Mouse (Mus musculus) thymus, adult 2 months (tissue): ENCODE measurements around the gene Sorbs1. TPM values are rescaled to one million over a fixed set of nuclear protein-coding genes. Genes with fewer than 3 reads are reported as not detected.
A peak's percentile ranks its signal among the peaks of the same experiment; 100 is the strongest.

Experiments used
- DNase-seq: peaks from one replicate; pipeline ENCODE4 v3.0.0; 2021
- H3K27ac ChIP-seq: fragments of 200-500 bp; 2 replicates; pipeline ENCODE4 v1.5.1; 2012; ENCODE audit warnings: low read length, control low read depth; ENCODE audit not compliant: control insufficient read depth, insufficient read depth
- H3K27me3 ChIP-seq: fragments of 200-500 bp; 2 replicates; pipeline ENCODE4 v1.6.1; 2012; ENCODE audit warnings: mild to moderate bottlenecking, low read length, moderate library complexity, mixed read lengths; ENCODE audit not compliant: control insufficient read depth, insufficient read depth
- H3K36me3 ChIP-seq: fragments of 200-500 bp; 2 replicates; pipeline ENCODE4 v1.6.1; 2012; ENCODE audit warnings: mild to moderate bottlenecking, low read length, moderate library complexity; ENCODE audit not compliant: control insufficient read depth, insufficient read depth
- H3K4me1 ChIP-seq: fragments of 200-500 bp; replicated peaks from 2 replicates; pipeline ENCODE4 v1.6.1; 2012; ENCODE audit warnings: low read length; ENCODE audit not compliant: control insufficient read depth, insufficient read depth
- H3K4me3 ChIP-seq: fragments of 200-500 bp; 2 replicates; pipeline ENCODE4 v1.5.1; 2012; ENCODE audit warnings: mild to moderate bottlenecking, low read length, control low read depth, moderate library complexity; ENCODE audit not compliant: control insufficient read depth, insufficient read depth
- CTCF ChIP-seq: fragments of 200-500 bp; IDR thresholded peaks from 2 replicates; pipeline ENCODE4 v1.5.1; 2012; ENCODE audit warnings: mild to moderate bottlenecking, control low read depth, low read length, moderate library complexity, borderline replicate concordance; ENCODE audit not compliant: control insufficient read depth, poor library complexity, insufficient read depth; ENCODE audit errors: extremely low read depth
- POLR2A ChIP-seq: fragments of 200-500 bp; IDR thresholded peaks from 2 replicates; pipeline ENCODE4 v1.6.1; 2012; ENCODE audit warnings: mild to moderate bottlenecking, low read length, control low read depth, moderate library complexity; ENCODE audit not compliant: control insufficient read depth, poor library complexity, insufficient read depth; ENCODE audit errors: extremely low read depth
- WGBS: fragments of 180-500 bp; shearing (Covaris S2); methylation state at CpG from one replicate; pipeline ENCODE4 v1.1.7; 2018; 5-methylcytosine and 5-hydroxymethylcytosine counted together
- polyA plus RNA-seq: library from polyadenylated mRNA; depleted of rRNA; stranded (reverse); fragments of >200 nt; gene quantifications from 2 replicates; pipeline ENCODE4 v1.2.3, GENCODE M21; 2012

The Sorbs1 gene
- polyA plus RNA-seq, 1 experiment: 14.0 TPM

DNA sequence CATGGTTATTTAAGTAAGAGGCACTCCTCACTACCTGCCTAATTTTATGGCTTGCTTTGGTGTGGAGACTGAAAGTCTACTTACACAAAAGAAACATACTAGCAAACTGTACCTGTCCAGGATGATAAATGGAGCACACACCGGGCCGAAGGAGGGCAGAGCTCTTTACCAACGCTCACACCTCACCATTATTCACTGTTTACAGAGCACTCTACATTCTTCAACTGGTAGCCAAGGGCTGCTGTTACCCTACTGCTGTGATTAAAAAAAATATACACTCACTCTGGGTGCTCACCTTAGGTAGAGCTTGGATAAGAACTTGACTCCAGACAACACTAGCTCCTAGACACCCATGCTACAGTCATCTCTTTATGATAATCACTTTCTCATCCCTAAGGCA lies 245.1 kb downstream of the Sorbs1 start:
- Histone ChIP-seq H3K27ac (no peak overlapping the region), H3K4me1 (peaks cover 22% of the 10 kb centered on the region), H3K36me3 (no peaks in the 10 kb centered on the region), H3K4me3 (no peak overlapping the region), H3K27me3 (no peaks in the 10 kb centered on the region)
- no peak for DNase-seq
- no peak for TF ChIP-seq POLR2A
- no peak for TF ChIP-seq CTCF
- 88% methylated on average over 3 of the region's 3 CpGs for WGBS

GRCm38 (mm10) chr19:40267380-40267779 lies 246.2 kb downstream of the Sorbs1 start:
- Histone ChIP-seq H3K36me3 (no peaks in the 10 kb centered on the region), H3K4me1 (peaks cover 22% of the 10 kb centered on the region), H3K4me3 (no peak overlapping the region), H3K27me3 (no peaks in the 10 kb centered on the region), H3K27ac (peak overlapping the region; percentile 31)
- TF ChIP-seq CTCF (no peak), POLR2A (no peak)
- DNase-seq: peak; percentile 40
- WGBS: 48% methylated on average over 1 of the region's 1 CpGs

- TF ChIP-seq CTCF (no peak), POLR2A (no peak)
- H3K4me3 ChIP-seq: no peak overlapping the region
- no peak for DNase-seq
- H3K4me1 ChIP-seq: peaks cover 17% of the 10 kb centered on the region
- H3K36me3 ChIP-seq: no peaks in the 10 kb centered on the region
- H3K27me3 ChIP-seq: no peaks in the 10 kb centered on the region
- 97% methylated on average over 1 of the region's 1 CpGs for WGBS
- no peak overlapping the region for H3K27ac ChIP-seq
Observed at GRCm38 (mm10) chr19:40259485-40259884, 254.1 kb downstream of the Sorbs1 start.

DNA sequence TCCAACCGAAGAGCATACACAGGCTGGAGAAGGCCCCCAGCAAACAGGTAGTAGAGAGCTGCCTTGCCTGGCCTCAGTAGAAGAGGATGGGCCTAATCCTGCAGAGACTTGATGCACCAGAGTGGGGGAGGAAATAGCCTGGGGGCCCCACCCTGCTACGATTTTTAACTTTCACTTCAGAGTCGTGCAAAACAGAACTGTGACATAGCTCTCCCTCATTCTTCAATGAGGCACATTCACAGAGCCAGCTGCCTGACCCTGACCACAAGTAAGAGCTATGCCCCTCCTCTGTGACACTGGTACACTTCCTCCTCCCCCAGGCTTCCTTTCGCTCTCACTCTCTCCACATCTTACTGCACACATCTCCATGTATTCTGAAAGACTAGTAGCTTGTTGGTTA lies 256.2 kb downstream of the Sorbs1 start:
- H3K4me3 ChIP-seq: peak overlapping the region; percentile 30; the same call in 1 of the 2 replicates
- H3K27me3 ChIP-seq: no peaks in the 10 kb centered on the region
- DNase-seq: peak; percentile 78
- TF ChIP-seq CTCF: no peak
- no peak for TF ChIP-seq POLR2A
- peak overlapping the region; percentile 97 for H3K27ac ChIP-seq
- H3K36me3 ChIP-seq: no peaks in the 10 kb centered on the region
- peaks cover 20% of the 10 kb centered on the region for H3K4me1 ChIP-seq
- 3% methylated on average over 4 of the region's 4 CpGs for WGBS

- peaks cover 4% of the 10 kb centered on the region for H3K36me3 ChIP-seq
- peak; percentile 38 for DNase-seq
- TF ChIP-seq CTCF (no peak), POLR2A (no peak)
- WGBS: 49% methylated on average over 2 of the region's 2 CpGs
- H3K27me3 ChIP-seq: no peaks in the 10 kb centered on the region
- H3K4me1 ChIP-seq: peaks cover 20% of the 10 kb centered on the region
- H3K4me3 ChIP-seq: no peak overlapping the region
- peak overlapping the region; percentile 97 for H3K27ac ChIP-seq
Observed at GRCm38 (mm10) chr19:40256376-40257050, 257.1 kb downstream of the Sorbs1 start.

GRCm38 (mm10) chr19:40255561-40255960 lies 258.0 kb downstream of the Sorbs1 start:
- peaks cover 20% of the 10 kb centered on the region for H3K4me1 ChIP-seq
- no peak overlapping the region for H3K4me3 ChIP-seq
- DNase-seq: no peak
- no peak overlapping the region for H3K27ac ChIP-seq
- TF ChIP-seq CTCF (no peak), POLR2A (no peak)
- H3K36me3 ChIP-seq: peaks cover 12% of the 10 kb centered on the region
- 88% methylated on average over 1 of the region's 1 CpGs for WGBS
- no peaks in the 10 kb centered on the region for H3K27me3 ChIP-seq
